In genomic region chr9:20857131-20857530, GRCm38 (mm10) we compare ENCODE assay signal across 8 mouse cellular contexts. TPM values are rescaled to one million over a fixed set of nuclear protein-coding genes. Genes with fewer than 3 reads are reported as not detected.
DNase-seq lines count a peak whose midpoint lies in the region; ATAC-seq and TF ChIP-seq lines count a peak whose summit lies in the region.

No protein-coding gene starts in this region.

- no peaks in the 10 kb centered on the region for H3K9me3 ChIP-seq in heart, embryonic 11.5 days (replicated peaks; ENCODE audit: control insufficient read depth, low read length)
- no peaks in the 10 kb centered on the region for H3K9me3 ChIP-seq in MEL (replicated peaks; ENCODE audit: insufficient read depth, low read length)
- no peaks in the 10 kb centered on the region for H3K9me3 ChIP-seq in lung, postnatal 0 days (ENCODE audit: low read length)

- TF ChIP-seq EP300 in MEL (IDR thresholded peaks at IDR 0.05; ENCODE audit: low read depth in 1 of 2, low read length in 2 of 2), result no peak
- TF ChIP-seq EP300 in lung, postnatal 0 days (IDR thresholded peaks at IDR 0.05), result no peak

- H3K27me3 ChIP-seq in heart, embryonic 11.5 days (ENCODE audit: control insufficient read depth, insufficient read depth, low read length), result no peaks in the 10 kb centered on the region
- H3K27me3 ChIP-seq in MEL (ENCODE audit: control insufficient read depth in 1 of 2, insufficient read depth in 2 of 2, low read length in 2 of 2), result peaks cover 0 to 32% of the 10 kb centered on the region in 2 experiments; a peak in 2 of 4 replicates
- no peaks in the 10 kb centered on the region for H3K27me3 ChIP-seq in lung, postnatal 0 days (replicated peaks; ENCODE audit: insufficient read depth, low read length)

- no peaks in the 10 kb centered on the region for H3K4me1 ChIP-seq in heart, embryonic 11.5 days (ENCODE audit: control insufficient read depth, insufficient read depth, low read length)
- peaks cover 0 to 3% of the 10 kb centered on the region in 2 experiments; a peak in 3 of 4 replicates for H3K4me1 ChIP-seq in MEL (ENCODE audit: control insufficient read depth in 1 of 2, insufficient read depth in 2 of 2, low read length in 2 of 2)
- H3K4me1 ChIP-seq in lung, postnatal 0 days (ENCODE audit: insufficient read depth, low read depth, low read length), result no peaks in the 10 kb centered on the region

- no peak for TF ChIP-seq POLR2A in MEL (IDR thresholded peaks at IDR 0.05; ENCODE audit: control insufficient read depth in 1 of 2, insufficient read depth in 1 of 2, low read depth in 1 of 2, low read length in 2 of 2, poor library complexity in 1 of 2)

- no peak overlapping the region for H3K27ac ChIP-seq in heart, embryonic 11.5 days (ENCODE audit: low read depth, low read length)
- H3K27ac ChIP-seq in MEL (ENCODE audit: control insufficient read depth, low read depth, low read length), result no peak overlapping the region
- no peak overlapping the region for H3K27ac ChIP-seq in lung, postnatal 0 days (ENCODE audit: low read length)
- no peak overlapping the region for H3K27ac ChIP-seq in left cerebral cortex, adult 2 months

- TF ChIP-seq CTCF in MEL (IDR thresholded peaks at IDR 0.05 in 2 of 3, conservative IDR thresholded peaks at IDR 0.05 in 1 of 3; ENCODE audit: control insufficient read depth in 1 of 3, insufficient read depth in 1 of 3, low read depth in 2 of 3, low read length in 3 of 3, poor library complexity in 1 of 3, severe bottlenecking in 1 of 3), result peak in 1 of 3 experiments; percentile 35; a peak in 3 of 6 replicates
- TF ChIP-seq CTCF in lung, postnatal 0 days (IDR thresholded peaks at IDR 0.05), result no peak
- TF ChIP-seq CTCF in left cerebral cortex, adult 2 months (IDR thresholded peaks at IDR 0.05), result no peak

- H3K4me2 ChIP-seq in heart, embryonic 11.5 days, result no peak overlapping the region
- H3K4me2 ChIP-seq in lung, postnatal 0 days (replicated peaks; ENCODE audit: low read depth, low read length), result no peak overlapping the region

- intact Hi-C loops in heart, postnatal 14 days (cut with DNase I), result no loop called here
- intact Hi-C loops in left cerebral cortex, adult 2 months (cut with DNase I), result no loop called here

- DNase-seq in heart, postnatal 14 days, result peak; percentile 44 to 70
- DNase-seq in MEL (ENCODE audit: low read depth, low spot score), result peak; percentile 99
- peak; percentile 81 for DNase-seq in lung, postnatal 0 days (ENCODE audit: low spot score)
- peak; percentile 29 to 36 for DNase-seq in thymus, postnatal 36 days
- no peak for DNase-seq in left cerebral cortex, adult 2 months (ENCODE audit: extremely low spot score in 1 of 2, low spot score in 2 of 2)
- no peak for DNase-seq in layer of hippocampus, adult 9-11 months

- no peaks in the 10 kb centered on the region for H3K36me3 ChIP-seq in heart, embryonic 11.5 days (ENCODE audit: control insufficient read depth, insufficient read depth, low read length)
- peaks cover 0 to 3% of the 10 kb centered on the region in 2 experiments; a peak in 2 of 4 replicates for H3K36me3 ChIP-seq in MEL (ENCODE audit: control insufficient read depth in 1 of 2, insufficient read depth in 2 of 2, low read length in 2 of 2)
- no peaks in the 10 kb centered on the region for H3K36me3 ChIP-seq in lung, postnatal 0 days (ENCODE audit: insufficient read depth, low read length)

- no peak overlapping the region for H3K9ac ChIP-seq in heart, embryonic 11.5 days (ENCODE audit: low read depth, low read length)
- H3K9ac ChIP-seq in MEL (ENCODE audit: control insufficient read depth, low read depth, low read length, poor library complexity, severe bottlenecking), result no peak overlapping the region
- no peak overlapping the region for H3K9ac ChIP-seq in lung, postnatal 0 days (replicated peaks; ENCODE audit: low read depth)

- no peaks in the 10 kb centered on the region for H3K79me2 ChIP-seq in MEL (ENCODE audit: control insufficient read depth, insufficient read depth, low read length, poor library complexity)

- TF ChIP-seq RAD21 in MEL (IDR thresholded peaks at IDR 0.05; ENCODE audit: low read depth, low read length), result no peak

- no peak overlapping the region for H3K4me3 ChIP-seq in heart, embryonic 11.5 days (ENCODE audit: low read depth, low read length)
- H3K4me3 ChIP-seq in MEL (ENCODE audit: control insufficient read depth in 1 of 2, insufficient read depth in 1 of 2, low read depth in 2 of 2, low read length in 2 of 2), result no peak overlapping the region
- no peak overlapping the region for H3K4me3 ChIP-seq in lung, postnatal 0 days (ENCODE audit: low read depth, low read length)
- H3K4me3 ChIP-seq in left cerebral cortex, adult 2 months, result no peak overlapping the region

- 10% methylated on average over 6 of the region's 6 CpGs for WGBS in heart, embryonic 11.5 days (ENCODE audit: insufficient replicate concordance)
- WGBS in lung, postnatal 0 days, result 7% methylated on average over 6 of the region's 6 CpGs

- no peak for ATAC-seq in heart, embryonic 11.5 days (replicated peaks; ENCODE audit: insufficient number of reproducible peaks, low FRiP score, low TSS enrichment)
- ATAC-seq in hematopoietic stem cell, adult 5-6 weeks (replicated peaks in 1 of 2; ENCODE audit: insufficient read depth in 1 of 2, low FRiP score in 2 of 2, low TSS enrichment in 1 of 2, low read depth in 1 of 2, poor library complexity in 2 of 2, severe bottlenecking in 2 of 2), result peak; percentile 92 to 95
- peak; percentile 37; the same call in 1 of the 2 replicates for ATAC-seq in lung, postnatal 0 days

TF ChIP-seq in MEL, 35 proteins besides CTCF, POLR2A, EP300 and RAD21:
- TF ChIP-seq UBTF (IDR thresholded peaks at IDR 0.05; ENCODE audit: borderline replicate concordance, insufficient read depth, low read depth, low read length) (peak; percentile 88; the same call in 1 of the 2 replicates), GATA1 (IDR thresholded peaks at IDR 0.05; ENCODE audit: low read depth, low read length) (peak; percentile 59), SMC3 (IDR thresholded peaks at IDR 0.05; ENCODE audit: low read depth, low read length) (no peak), TBP (IDR thresholded peaks at IDR 0.05; ENCODE audit: low read depth, low read length) (peak; percentile 90)

RNA-seq across cellular contexts. Expression of gene A230050P20Rik, which starts 11.3 kb away (rescaled TPM):
- 1 to 10 TPM; 4.6 to 5.0 TPM for total RNA-seq in heart, postnatal 14 days (2021)
- polyA plus RNA-seq in heart, embryonic 11.5 days (2014; fragmentation: Nextera tagmentation; extraction: Ambion mirVana), result 2.1 TPM in 2 replicates
- 53.9 and 63.7 TPM in 2 replicates for total RNA-seq in MEL (2012; rRNA removed)
- 100 to 1,000 TPM; 190 to 199 TPM for polyA plus RNA-seq in MEL (2012; ENCODE audit: insufficient read depth in 1 of 2, insufficient read length in 2 of 2, low read depth in 1 of 2, low replicate concordance in 2 of 2, missing spikeins in 1 of 2)
- total RNA-seq in hematopoietic stem cell, adult 5-6 weeks (2017), result 41.5 and 74.4 TPM in 2 replicates
- 9.3 and 12.3 TPM in 2 replicates for polyA plus RNA-seq in lung, postnatal 0 days (2015; fragmentation: Nextera tagmentation; extraction: Ambion mirVana)
- 10 to 100 TPM; 84.3 to 88.2 TPM for total RNA-seq in left cerebral cortex, adult 2 months (2021)

RNA-seq across cellular contexts. Expression of gene Angptl6, which starts 22.4 kb away (rescaled TPM):
- total RNA-seq in heart, postnatal 14 days (2021), result 1 to 10 TPM; 1.9 TPM
- polyA plus RNA-seq in heart, embryonic 11.5 days (2014; fragmentation: Nextera tagmentation; extraction: Ambion mirVana), result 2.1 and 2.9 TPM in 2 replicates
- 10.9 and 18.1 TPM in 2 replicates for total RNA-seq in MEL (2012; rRNA removed)
- polyA plus RNA-seq in MEL (2012; ENCODE audit: insufficient read depth in 1 of 2, insufficient read length in 2 of 2, low read depth in 1 of 2, low replicate concordance in 2 of 2, missing spikeins in 1 of 2), result 10 to 100 TPM in 1 of 2 experiments, not detected in 1; 22.6 TPM
- 0.79 and 0.88 TPM in 2 replicates for total RNA-seq in hematopoietic stem cell, adult 5-6 weeks (2017)
- polyA plus RNA-seq in lung, postnatal 0 days (2015; fragmentation: Nextera tagmentation; extraction: Ambion mirVana), result 3.2 and 3.3 TPM in 2 replicates
- 10 to 100 TPM in 1 of 2 experiments, 1 to 10 TPM in 1; 9.8 to 10.1 TPM for total RNA-seq in left cerebral cortex, adult 2 months (2021)

RNA-seq across cellular contexts. Expression of gene Ppan, which starts 30.8 kb away (rescaled TPM):
- 1 to 10 TPM; 7.2 to 9.3 TPM for total RNA-seq in heart, postnatal 14 days (2021)
- polyA plus RNA-seq in heart, embryonic 11.5 days (2014; fragmentation: Nextera tagmentation; extraction: Ambion mirVana), result 43.6 and 46.2 TPM in 2 replicates
- 612 and 763 TPM in 2 replicates for total RNA-seq in MEL (2012; rRNA removed)
- polyA plus RNA-seq in MEL (2012; ENCODE audit: insufficient read depth in 1 of 2, insufficient read length in 2 of 2, low read depth in 1 of 2, low replicate concordance in 2 of 2, missing spikeins in 1 of 2), result 100 to 1,000 TPM; 251 to 953 TPM
- 118 and 137 TPM in 2 replicates for total RNA-seq in hematopoietic stem cell, adult 5-6 weeks (2017)
- 20.9 and 22.1 TPM in 2 replicates for polyA plus RNA-seq in lung, postnatal 0 days (2015; fragmentation: Nextera tagmentation; extraction: Ambion mirVana)
- total RNA-seq in left cerebral cortex, adult 2 months (2021), result 10 to 100 TPM; 25.6 to 26.3 TPM

RNA-seq across cellular contexts. Expression of gene Rdh8, which starts 38.8 kb away (rescaled TPM):
- total RNA-seq in heart, postnatal 14 days (2021), result not detected
- polyA plus RNA-seq in heart, embryonic 11.5 days (2014; fragmentation: Nextera tagmentation; extraction: Ambion mirVana), result not detected in 2 replicates
- not detected in 2 replicates for total RNA-seq in MEL (2012; rRNA removed)
- not detected for polyA plus RNA-seq in MEL (2012; ENCODE audit: insufficient read depth in 1 of 2, insufficient read length in 2 of 2, low read depth in 1 of 2, low replicate concordance in 2 of 2, missing spikeins in 1 of 2)
- not detected in 2 replicates for total RNA-seq in hematopoietic stem cell, adult 5-6 weeks (2017)
- polyA plus RNA-seq in lung, postnatal 0 days (2015; fragmentation: Nextera tagmentation; extraction: Ambion mirVana), result not detected in 2 replicates
- total RNA-seq in left cerebral cortex, adult 2 months (2021), result not detected

RNA-seq across cellular contexts. Expression of gene Eif3g, which starts 41.3 kb away (rescaled TPM):
- 10 to 100 TPM; 93.5 to 99.7 TPM for total RNA-seq in heart, postnatal 14 days (2021)
- 276 and 286 TPM in 2 replicates for polyA plus RNA-seq in heart, embryonic 11.5 days (2014; fragmentation: Nextera tagmentation; extraction: Ambion mirVana)
- 1,228 and 1,516 TPM in 2 replicates for total RNA-seq in MEL (2012; rRNA removed)
- 1,000 to 10,000 TPM in 1 of 2 experiments, not detected in 1; 1,873 TPM for polyA plus RNA-seq in MEL (2012; ENCODE audit: insufficient read depth in 1 of 2, insufficient read length in 2 of 2, low read depth in 1 of 2, low replicate concordance in 2 of 2, missing spikeins in 1 of 2)
- total RNA-seq in hematopoietic stem cell, adult 5-6 weeks (2017), result 128 and 177 TPM in 2 replicates
- polyA plus RNA-seq in lung, postnatal 0 days (2015; fragmentation: Nextera tagmentation; extraction: Ambion mirVana), result 174 and 177 TPM in 2 replicates
- total RNA-seq in left cerebral cortex, adult 2 months (2021), result 100 to 1,000 TPM; 118 to 122 TPM

Comparison
In these comparisons a context has a peak if more than half of its experiments do, and no peak if none do; other contexts are left out.
1. DNase-seq: peak in heart, postnatal 14 days (2 of 2), MEL (single experiment), lung, postnatal 0 days (single experiment) and thymus, postnatal 36 days (2 of 2); none in left cerebral cortex, adult 2 months (0 of 2) and layer of hippocampus, adult 9-11 months (single experiment).